Mouse (Mus musculus) limb, embryonic 14.5 days (tissue): Measurements from ENCODE around the gene Zbtb8os. TPM values are rescaled to one million over a fixed set of nuclear protein-coding genes. Genes with fewer than 3 reads are reported as not detected.

Source experiments
- ATAC-seq: fragments of 200-750 bp; cut with Nextera tagmentation; 2 replicates; pipeline ENCODE4 v1.8.0; 2017; ENCODE audit warnings: low read depth, moderate number of reproducible peaks, moderate TSS enrichment; ENCODE audit not compliant: low FRiP score
- DNase-seq: peaks from one replicate; pipeline ENCODE4 v3.0.0-alpha.2; 2015; ENCODE audit warnings: low spot score
- H3K27ac ChIP-seq: fragments of 300-500 bp; sonication (generic); replicated peaks from 2 replicates; pipeline ENCODE4 v1.5.1; 2014; ENCODE audit warnings: low read depth, mild to moderate bottlenecking, low read length, moderate library complexity, mixed read lengths
- H3K27me3 ChIP-seq: fragments of 300-500 bp; sonication (generic); 2 replicates; pipeline ENCODE4 v1.6.1; 2014; ENCODE audit warnings: low read length, mixed read lengths; ENCODE audit not compliant: control insufficient read depth, insufficient read depth
- H3K36me3 ChIP-seq: fragments of 300-500 bp; sonication (generic); 2 replicates; pipeline ENCODE4 v1.6.1; 2014; ENCODE audit warnings: mild to moderate bottlenecking, low read length, moderate library complexity, mixed read lengths; ENCODE audit not compliant: control insufficient read depth, insufficient read depth
- H3K4me1 ChIP-seq: fragments of 300-500 bp; sonication (generic); 2 replicates; pipeline ENCODE4 v1.6.1; 2014; ENCODE audit warnings: antibody characterized with exemption, low read length, mixed read lengths; ENCODE audit not compliant: control insufficient read depth, insufficient read depth
- H3K4me2 ChIP-seq: fragments of 300-500 bp; sonication (generic); replicated peaks from 2 replicates; pipeline ENCODE4 v1.6.1; 2014; ENCODE audit warnings: low read depth, mild to moderate bottlenecking, low read length, moderate library complexity; ENCODE audit not compliant: severe bottlenecking
- H3K4me3 ChIP-seq: fragments of 300-500 bp; sonication (generic); replicated peaks from 2 replicates; pipeline ENCODE4 v1.5.1; 2014; ENCODE audit warnings: low read length
- H3K9ac ChIP-seq: fragments of 300-500 bp; sonication (generic); 2 replicates; pipeline ENCODE4 v1.6.1; 2014; ENCODE audit warnings: mild to moderate bottlenecking, low read depth, low read length, moderate library complexity; ENCODE audit not compliant: severe bottlenecking
- H3K9me3 ChIP-seq: fragments of 300-500 bp; sonication (generic); 2 replicates; pipeline ENCODE4 v1.6.1; 2016; ENCODE audit warnings: low read length; ENCODE audit not compliant: control insufficient read depth
- POLR2A ChIP-seq: fragments of 200-500 bp; IDR thresholded peaks from 2 replicates; pipeline ENCODE4 v1.8.0; 2012; ENCODE audit warnings: inconsistent platforms, mild to moderate bottlenecking, moderate library complexity, borderline replicate concordance; ENCODE audit not compliant: insufficient read depth, insufficient read length; ENCODE audit errors: extremely low read depth
- WGBS: fragments of 180-500 bp; shearing (Covaris S2); extraction: QIAGEN DNeasy Blood & Tissue Kit; methylation state at CpG from one replicate; pipeline ENCODE4 v1.1.7; 2014; 5-methylcytosine and 5-hydroxymethylcytosine counted together
- polyA plus RNA-seq, 2 experiments: library from polyadenylated mRNA; depleted of rRNA in 1 of 2; stranded (reverse) in 1 of 2; unstranded in 1 of 2; fragments of >200 nt; fragmentation: Nextera tagmentation in 1 of 2; extraction: Ambion mirVana in 1 of 2; gene quantifications; 2 replicates each; pipeline versions ENCODE4 v1.2.1 to v1.2.3; 2012 to 2014

The Zbtb8os gene
- polyA plus RNA-seq, 2 experiments, result 36.6 to 44.4 TPM

GRCm38 (mm10) chr4:129382029-129382428 lies 46.5 kb downstream of the Zbtb8os start:
- TF ChIP-seq POLR2A, result no peak

GRCm38 (mm10) chr4:129382488-129382887 lies 47.0 kb downstream of the Zbtb8os start:
- Histone ChIP-seq H3K4me1 (0 out of 2 replicates have a peak, but pooled peaks cover 3% of the 10 kb centered on the region), H3K9me3 (no peaks in the 10 kb centered on the region), H3K27me3 (no peaks in the 10 kb centered on the region), H3K27ac (no peak overlapping the region), H3K4me2 (no peak overlapping the region), H3K36me3 (no peaks in the 10 kb centered on the region), H3K9ac (no peak overlapping the region), H3K4me3 (no peak overlapping the region)
- no peak for ATAC-seq
- no peak for TF ChIP-seq POLR2A
- WGBS, result 89% methylated on average over 2 of the region's 2 CpGs
- DNase-seq, result no peak

More at GRCm38 (mm10) chr4:129382029-129382428, 46.5 kb downstream of the Zbtb8os start:
- H3K9ac ChIP-seq, result no peak overlapping the region
- 89% methylated on average over 9 of the region's 9 CpGs for WGBS
- no peak overlapping the region for H3K4me2 ChIP-seq
- ATAC-seq (no peak), DNase-seq (no peak)
- no peak overlapping the region for H3K4me3 ChIP-seq
- H3K27ac ChIP-seq, result no peak overlapping the region
- H3K27me3 ChIP-seq, result no peaks in the 10 kb centered on the region
- 0 out of 2 replicates have a peak, but pooled peaks cover 3% of the 10 kb centered on the region for H3K4me1 ChIP-seq
- H3K36me3 ChIP-seq, result no peaks in the 10 kb centered on the region
- no peaks in the 10 kb centered on the region for H3K9me3 ChIP-seq

DNA sequence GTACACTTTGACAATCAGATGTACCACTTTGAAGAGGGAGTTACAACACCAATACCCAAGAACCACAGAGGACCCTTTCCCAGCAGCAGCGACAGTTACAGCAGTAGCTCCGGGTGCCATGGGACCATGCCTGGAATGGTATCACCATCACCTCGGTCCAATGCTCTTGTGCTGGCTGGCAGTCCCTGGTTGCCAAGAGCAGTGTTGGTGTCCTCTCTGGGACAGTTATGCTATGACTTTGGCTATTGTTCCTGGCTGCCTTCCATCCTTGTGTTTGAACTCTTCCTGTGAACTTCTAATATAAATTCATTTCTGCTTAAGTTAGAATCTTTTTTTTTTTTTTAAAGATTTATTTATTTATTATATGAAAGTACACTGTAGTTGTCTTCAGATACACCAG lies 48.1 kb downstream of the Zbtb8os start:
- no peak for DNase-seq

GRCm38 (mm10) chr4:129384440-129384839 lies 48.9 kb downstream of the Zbtb8os start:
- H3K27me3 ChIP-seq, result no peaks in the 10 kb centered on the region
- H3K9ac ChIP-seq, result no peak overlapping the region
- no peak overlapping the region for H3K4me3 ChIP-seq
- no peak overlapping the region for H3K27ac ChIP-seq
- DNase-seq (no peak), ATAC-seq (no peak)
- H3K36me3 ChIP-seq, result no peaks in the 10 kb centered on the region
- H3K9me3 ChIP-seq, result no peaks in the 10 kb centered on the region
- no peak for TF ChIP-seq POLR2A
- WGBS, result 28% methylated on average over 6 of the region's 6 CpGs
- no peak overlapping the region for H3K4me2 ChIP-seq
- H3K4me1 ChIP-seq, result no peaks in the 10 kb centered on the region

More for the DNA sequence above, 48.1 kb downstream of the Zbtb8os start:
- Histone ChIP-seq H3K9ac (no peak overlapping the region), H3K36me3 (no peaks in the 10 kb centered on the region), H3K4me2 (no peak overlapping the region), H3K9me3 (no peaks in the 10 kb centered on the region), H3K27ac (no peak overlapping the region), H3K4me1 (no peaks in the 10 kb centered on the region), H3K27me3 (no peaks in the 10 kb centered on the region), H3K4me3 (no peak overlapping the region)
- no peak for TF ChIP-seq POLR2A
- no peak for ATAC-seq
- 91% methylated on average over 3 of the region's 3 CpGs for WGBS

DNA sequence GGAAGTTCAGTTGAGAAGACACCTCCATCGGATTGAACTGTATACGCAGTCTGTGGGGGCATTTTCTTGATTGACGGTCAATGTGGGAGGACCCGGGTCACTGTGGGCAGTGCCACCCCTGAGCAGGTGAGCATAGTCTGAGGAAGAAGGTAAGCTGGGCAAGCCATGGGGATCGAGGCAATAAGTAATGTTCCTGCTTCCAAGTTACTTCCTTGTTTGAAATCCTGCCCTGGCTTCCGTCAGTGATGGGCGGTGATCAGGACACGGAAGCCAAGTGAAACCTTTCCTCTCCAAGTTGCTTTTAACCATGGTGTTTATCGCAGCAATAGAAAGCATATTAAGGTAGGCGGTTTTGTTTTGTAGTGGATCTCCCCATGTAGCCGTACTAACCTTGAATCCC lies 50.2 kb downstream of the Zbtb8os start:
- DNase-seq (no peak), ATAC-seq (no peak)
- H3K27me3 ChIP-seq, result no peaks in the 10 kb centered on the region
- H3K9ac ChIP-seq, result no peak overlapping the region
- no peaks in the 10 kb centered on the region for H3K9me3 ChIP-seq
- no peaks in the 10 kb centered on the region for H3K36me3 ChIP-seq
- H3K4me1 ChIP-seq, result no peaks in the 10 kb centered on the region
- no peak for TF ChIP-seq POLR2A
- no peak overlapping the region for H3K4me3 ChIP-seq
- no peak overlapping the region for H3K4me2 ChIP-seq
- no peak overlapping the region for H3K27ac ChIP-seq
- 93% methylated on average over 11 of the region's 11 CpGs for WGBS
